16 mouse cellular contexts compared by ENCODE assay signal in genomic region chr7:49661811-49662491, GRCm38 (mm10). TPM values are rescaled to one million over a fixed set of nuclear protein-coding genes. Genes with fewer than 3 reads are reported as not detected.
A peak's percentile ranks its signal among the peaks of the same experiment; 100 is the strongest.
DNase-seq lines count a peak whose midpoint lies in the region; ATAC-seq lines count a peak whose summit lies in the region.
"Had no signal": no experiment of that assay in that cellular context is flagged by ENCODE, and none has a peak within 500 bp of the region (broad histone marks: within the 10 kb centered on the region; RNA-seq: fewer than 3 reads in every experiment).

No protein-coding gene starts in this region.

- DNase-seq in heart, adult 9 months (ENCODE audit: low spot score in 2 of 2), result no peak
- no peak for DNase-seq in lung, postnatal 36 days
- DNase-seq in embryonic facial prominence, embryonic 11.5 days (ENCODE audit: low spot score), result peak; percentile 21
- DNase-seq in mesoderm, embryonic 11.5 days (ENCODE audit: low read depth, low spot score), result peak; percentile 6
- no peak for DNase-seq in urinary bladder, adult 18-20 months (ENCODE audit: low spot score in 2 of 2)
- no peak for DNase-seq in adrenal gland, postnatal 14 days
- DNase-seq: adrenal gland, postnatal 36 days; cerebellum, adult 11-12 months had no signal

- peaks cover 0 to 6% of the 10 kb centered on the region in 2 experiments; a peak in 2 of 4 replicates for H3K4me1 ChIP-seq in heart, embryonic 14.5 days (ENCODE audit: control insufficient read depth in 2 of 2, insufficient read depth in 2 of 2, low read length in 2 of 2)
- H3K4me1 ChIP-seq in lung, embryonic 15.5 days, result peaks cover 13% of the 10 kb centered on the region
- no peaks in the 10 kb centered on the region for H3K4me1 ChIP-seq in embryonic facial prominence, embryonic 11.5 days (ENCODE audit: control insufficient read depth, insufficient read depth, low read length)
- H3K4me1 ChIP-seq: liver, embryonic 12.5 days; megakaryocyte, embryonic 14.5 days had no signal

- H3K27ac ChIP-seq in heart, embryonic 14.5 days (replicated peaks in 1 of 2; ENCODE audit: control insufficient read depth in 1 of 2, insufficient read depth in 1 of 2, low read depth in 2 of 2, low read length in 2 of 2), result no peak overlapping the region
- H3K27ac ChIP-seq in lung, embryonic 15.5 days, result no peak overlapping the region
- no peak overlapping the region for H3K27ac ChIP-seq in embryonic facial prominence, embryonic 11.5 days (replicated peaks; ENCODE audit: low read depth, low read length)
- H3K27ac ChIP-seq: layer of hippocampus, adult 2 months; liver, embryonic 12.5 days had no signal

- H3K9ac ChIP-seq in heart, embryonic 14.5 days (ENCODE audit: low read length), result no peak overlapping the region
- H3K9ac ChIP-seq in lung, embryonic 15.5 days, result no peak overlapping the region
- H3K9ac ChIP-seq in embryonic facial prominence, embryonic 11.5 days (replicated peaks; ENCODE audit: low read length), result no peak overlapping the region
- H3K9ac ChIP-seq: liver, embryonic 12.5 days had no signal

- no peaks in the 10 kb centered on the region for H3K9me3 ChIP-seq in heart, embryonic 14.5 days (ENCODE audit: control insufficient read depth, low read length)
- no peaks in the 10 kb centered on the region for H3K9me3 ChIP-seq in lung, embryonic 15.5 days
- H3K9me3 ChIP-seq in embryonic facial prominence, embryonic 11.5 days (replicated peaks; ENCODE audit: control insufficient read depth, low read length), result no peaks in the 10 kb centered on the region
- H3K9me3 ChIP-seq: liver, embryonic 12.5 days; megakaryocyte, embryonic 14.5 days had no signal

- no peak for ATAC-seq in heart, embryonic 14.5 days (ENCODE audit: insufficient number of reproducible peaks, insufficient read depth, low FRiP score, low read depth)
- ATAC-seq in lung, embryonic 15.5 days (ENCODE audit: borderline replicate concordance, extremely low read depth, low FRiP score, low TSS enrichment), result no peak
- ATAC-seq in embryonic facial prominence, embryonic 11.5 days (replicated peaks; ENCODE audit: insufficient number of reproducible peaks, low FRiP score, low TSS enrichment, low read depth), result no peak
- ATAC-seq: inflammation-experienced regulatory T-cells, adult 6 months; liver, embryonic 12.5 days had no signal

- WGBS in heart, embryonic 14.5 days, result 3% methylated on average over 24 of the region's 24 CpGs
- 4% methylated on average over 24 of the region's 24 CpGs for WGBS in lung, embryonic 15.5 days
- 4% methylated on average over 24 of the region's 24 CpGs for WGBS in embryonic facial prominence, embryonic 11.5 days

- no peaks in the 10 kb centered on the region for H3K36me3 ChIP-seq in heart, embryonic 14.5 days (ENCODE audit: control insufficient read depth, insufficient read depth, low read length)
- no peaks in the 10 kb centered on the region for H3K36me3 ChIP-seq in lung, embryonic 15.5 days
- no peaks in the 10 kb centered on the region for H3K36me3 ChIP-seq in embryonic facial prominence, embryonic 11.5 days (replicated peaks; ENCODE audit: control insufficient read depth, insufficient read depth, low read depth, low read length)
- H3K36me3 ChIP-seq: liver, embryonic 12.5 days had no signal

- H3K4me2 ChIP-seq in heart, embryonic 14.5 days (ENCODE audit: low read length), result peak overlapping the region; percentile 47
- peak overlapping the region; percentile 38 for H3K4me2 ChIP-seq in lung, embryonic 15.5 days
- H3K4me2 ChIP-seq in embryonic facial prominence, embryonic 11.5 days (ENCODE audit: low read depth, low read length), result 0 out of 2 replicates have a peak overlapping the region, but pooled peaks have one; percentile 15
- H3K4me2 ChIP-seq: liver, embryonic 12.5 days had no signal

- H3K27me3 ChIP-seq in heart, embryonic 14.5 days (ENCODE audit: control insufficient read depth, insufficient read depth, low read length), result peaks cover 35% of the 10 kb centered on the region
- peaks cover 10% of the 10 kb centered on the region for H3K27me3 ChIP-seq in lung, embryonic 15.5 days
- peaks cover 8% of the 10 kb centered on the region; the same call in 1 of the 2 replicates for H3K27me3 ChIP-seq in embryonic facial prominence, embryonic 11.5 days (ENCODE audit: control insufficient read depth, insufficient read depth, low read length)
- H3K27me3 ChIP-seq: CH12.LX had no signal

- H3K4me3 ChIP-seq in heart, embryonic 14.5 days (ENCODE audit: control insufficient read depth in 1 of 2, insufficient read depth in 1 of 2, low read depth in 1 of 2, low read length in 2 of 2), result peak overlapping the region in 1 of 2 experiments; percentile 19; a peak in 1 of 4 replicates
- peak overlapping the region; percentile 12; the same call in 1 of the 2 replicates for H3K4me3 ChIP-seq in lung, embryonic 15.5 days
- H3K4me3 ChIP-seq in embryonic facial prominence, embryonic 11.5 days (ENCODE audit: low read depth, low read length), result no peak overlapping the region
- H3K4me3 ChIP-seq: layer of hippocampus, adult 2 months; liver, embryonic 12.5 days; megakaryocyte, embryonic 14.5 days had no signal

RNA-seq across cellular contexts. Expression of gene Dbx1, which starts 25.3 kb away (rescaled TPM):
- polyA plus RNA-seq in heart, embryonic 14.5 days (2014; fragmentation: Nextera tagmentation; extraction: Ambion mirVana), result not detected in 2 replicates
- not detected in 2 replicates for polyA plus RNA-seq in lung, embryonic 15.5 days (2015; fragmentation: Nextera tagmentation; extraction: Ambion mirVana)
- 4.3 and 7.6 TPM in 2 replicates for polyA plus RNA-seq in embryonic facial prominence, embryonic 11.5 days (2014; fragmentation: Nextera tagmentation; extraction: Ambion mirVana)
- total RNA-seq in adrenal gland, postnatal 14 days (2021), result not detected in 2 replicates
- total RNA-seq: adrenal gland, postnatal 36 days; gastrocnemius, adult 8-10 months; layer of hippocampus, adult 2 months had no signal
- polyA plus RNA-seq: inflammation-experienced regulatory T-cells, adult 6 months; liver, embryonic 12.5 days had no signal

Comparison
In these comparisons a context has a peak if more than half of its experiments do, and no peak if none do; other contexts are left out.
1. DNase-seq: peak in embryonic facial prominence, embryonic 11.5 days (single experiment) and mesoderm, embryonic 11.5 days (single experiment); none in heart, adult 9 months (0 of 2), lung, postnatal 36 days (single experiment), urinary bladder, adult 18-20 months (0 of 2) and adrenal gland, postnatal 14 days (single experiment).
2. Peak in every context shown above with its lines, with median percentiles within 50 percentile points of each other: H3K4me2 ChIP-seq.